Mouse (Mus musculus): ENCODE measurements around the gene 9130409I23Rik.
"Not testable (repeated sequence)": the region's sequence is repeated elsewhere in the genome, so short reads cannot be mapped to it uniquely, and the experiment has no call there.

The 9130409I23Rik gene

DNA sequence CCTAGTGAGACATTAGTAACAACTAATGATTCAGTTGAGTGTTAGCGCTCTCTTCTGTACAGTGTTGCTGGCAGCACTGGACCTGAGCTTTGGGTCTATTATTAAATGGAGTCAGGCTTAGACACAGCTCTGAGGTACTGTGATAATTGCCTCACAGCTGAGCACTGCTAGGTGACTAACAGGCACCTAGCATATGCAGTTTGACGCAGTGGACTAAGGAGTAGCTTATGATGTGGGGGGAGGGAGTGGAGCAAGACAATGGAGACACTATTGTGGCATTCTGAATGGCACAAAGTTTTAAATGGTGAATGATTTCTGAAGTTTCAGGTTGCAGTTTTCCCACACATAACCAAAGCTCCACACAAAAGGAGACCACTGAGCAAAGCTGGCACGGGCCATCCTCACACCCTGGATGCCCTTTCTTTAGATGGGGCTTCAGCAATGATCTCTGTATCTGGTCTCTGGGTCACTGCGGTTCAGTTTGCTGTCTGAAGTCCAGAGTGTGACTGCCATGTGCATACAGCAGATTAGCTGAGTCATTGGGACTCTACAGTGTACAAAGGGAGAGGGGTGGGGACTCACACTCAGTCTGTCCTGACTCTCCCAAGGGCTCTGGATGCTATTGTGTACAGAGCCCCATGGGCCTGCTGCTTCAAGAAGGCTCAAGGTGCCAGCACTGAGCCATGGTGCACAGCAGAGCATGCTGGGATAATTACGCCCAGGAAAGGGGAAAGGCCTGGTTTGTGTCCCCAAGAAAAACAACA is 15.8 kb upstream of the 9130409I23Rik start:
- DNase-seq (ENCODE audit: low spot score) = not testable (repeated sequence)

DNA sequence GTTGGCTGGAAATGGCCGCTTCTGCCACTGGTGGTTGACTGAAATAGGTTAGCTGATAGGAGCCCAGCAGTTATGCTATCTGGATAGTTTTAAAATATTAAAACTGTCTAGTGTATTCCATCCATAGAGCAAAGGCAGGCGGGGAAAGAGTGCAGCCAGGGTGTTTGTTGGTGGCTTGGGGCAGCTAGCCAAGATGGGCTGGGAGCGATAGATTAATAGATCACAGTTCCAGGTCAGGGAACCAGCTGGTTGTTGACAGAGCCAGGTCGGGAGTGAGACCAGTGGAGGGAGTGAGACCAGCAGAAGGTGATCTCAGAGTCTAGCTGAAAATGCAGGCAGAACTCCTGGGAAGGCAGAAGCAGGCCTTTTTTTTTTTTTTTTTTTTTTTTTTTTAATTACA is 13.4 kb upstream of the 9130409I23Rik start:
- DNase-seq (ENCODE audit: low spot score) = no peak

DNA sequence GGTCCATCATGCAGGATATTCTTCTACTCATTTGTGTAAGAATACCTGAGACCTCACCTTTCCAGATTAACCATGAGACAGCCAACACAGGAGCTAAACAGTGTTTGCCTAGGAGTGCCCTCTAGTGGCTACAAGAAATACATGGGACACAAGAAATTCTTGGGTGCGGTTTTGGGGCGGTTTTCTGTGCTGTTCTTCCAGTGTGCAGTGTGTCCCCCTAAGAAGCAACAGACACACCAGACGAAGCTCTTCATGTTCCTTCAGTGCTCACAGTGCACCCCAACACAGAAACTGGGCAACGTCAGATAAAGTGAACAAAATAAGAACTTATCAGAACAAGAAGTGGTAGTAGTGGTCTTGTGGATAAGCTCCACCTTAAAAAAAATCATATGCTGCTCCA is 11.4 kb upstream of the 9130409I23Rik start:
- DNase-seq (ENCODE audit: low spot score) = no peak

DNA sequence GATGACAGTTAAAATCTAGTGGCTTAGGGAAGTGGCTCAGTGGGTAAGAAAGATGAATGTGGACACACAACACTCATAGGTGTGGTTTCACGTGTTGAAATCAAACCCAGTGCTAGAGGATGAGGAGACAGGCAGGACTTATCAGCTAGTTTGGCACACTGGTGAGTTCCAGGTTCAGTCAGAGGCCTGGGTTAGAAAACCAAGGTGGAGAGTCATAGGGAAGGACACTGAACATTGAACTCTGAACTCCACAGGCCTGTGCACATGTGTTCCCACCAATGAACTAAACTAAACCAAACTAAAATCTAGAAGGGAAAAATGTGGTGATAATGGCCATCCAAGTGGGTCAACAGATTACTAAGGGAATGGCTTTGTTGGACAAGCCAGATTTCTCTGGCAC is 3.5 kb upstream of the 9130409I23Rik start:
- DNase-seq (ENCODE audit: low spot score) = no peak

DNA sequence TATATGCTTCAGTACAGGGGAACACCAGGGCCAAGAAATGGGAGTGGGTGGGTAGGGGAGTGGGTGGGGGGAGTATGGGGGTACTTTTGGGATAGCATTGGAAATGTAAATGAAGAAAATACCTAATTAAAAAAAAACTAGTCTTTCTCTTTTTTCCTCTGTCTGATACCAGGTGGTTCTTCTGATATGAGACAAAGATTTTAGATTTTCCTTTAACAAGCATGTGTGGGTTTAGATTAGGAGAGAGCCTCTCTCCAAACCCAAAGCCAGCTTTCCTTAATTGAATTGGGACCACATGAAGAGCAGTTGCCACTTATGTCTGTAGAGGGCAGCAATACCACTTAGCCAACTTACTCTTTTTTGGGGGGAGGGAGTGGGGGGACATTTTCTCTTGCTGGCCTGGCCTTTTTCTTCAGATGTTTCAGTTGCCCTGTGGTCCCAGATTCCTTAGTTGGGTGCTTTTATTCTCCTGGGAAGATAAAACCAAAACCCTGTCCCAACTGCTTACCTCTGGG is 1.7 kb upstream of the 9130409I23Rik start:
- DNase-seq (ENCODE audit: low spot score) = no peak

DNA sequence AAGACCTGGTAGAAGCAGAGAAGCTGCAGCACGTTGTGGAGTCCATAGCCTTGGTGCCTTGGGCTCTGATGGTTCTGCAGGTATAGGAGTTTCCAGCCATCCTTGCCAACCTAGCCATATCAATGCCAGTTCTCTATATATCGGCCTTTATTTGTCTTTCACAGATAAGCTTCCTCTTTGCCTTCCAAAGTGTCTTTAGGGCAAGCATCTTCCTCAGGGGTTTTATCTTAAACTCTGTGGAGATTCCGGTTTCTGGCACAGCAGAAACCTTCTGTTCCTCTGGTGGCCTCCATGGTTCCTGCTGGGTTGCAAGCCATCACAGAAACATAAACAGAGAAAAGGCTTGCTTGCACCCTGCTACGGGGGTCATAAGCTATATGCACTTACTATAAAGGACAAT is 1.9 kb downstream of the 9130409I23Rik start:
- no peak for DNase-seq (ENCODE audit: low spot score)

DNA sequence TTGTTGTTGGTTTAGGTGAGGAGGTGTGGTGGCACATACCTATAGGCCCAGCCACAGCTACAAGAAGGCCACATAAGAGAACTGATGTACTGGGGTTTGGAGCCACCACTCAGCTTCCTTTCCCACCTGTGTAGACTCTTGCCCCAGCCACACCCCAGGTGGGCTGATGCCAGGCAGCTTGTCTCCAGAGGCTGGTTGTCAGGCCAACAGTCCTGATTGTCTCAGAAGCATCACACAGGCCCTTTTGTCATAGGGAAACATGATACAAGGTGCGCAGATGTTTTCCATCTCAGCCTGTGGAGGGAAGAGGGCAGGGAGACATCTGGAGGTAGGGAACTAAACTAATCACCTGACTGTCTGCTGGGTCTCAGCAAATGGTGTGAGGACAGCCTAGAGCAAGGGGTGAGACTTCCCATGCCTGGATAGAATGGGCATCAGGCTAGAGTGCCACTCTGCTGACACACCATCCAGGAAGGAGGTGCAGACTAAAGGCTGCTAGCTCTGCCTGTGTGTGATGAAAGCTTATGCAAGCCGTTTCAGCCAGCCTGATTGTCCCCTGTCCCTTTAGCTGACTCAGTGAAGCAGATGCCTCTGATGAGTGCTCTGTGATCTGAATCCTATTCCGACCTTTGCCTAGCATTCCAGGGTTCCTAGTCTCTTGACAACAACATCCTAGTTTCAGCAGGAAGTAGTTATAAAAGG is 10.9 kb downstream of the 9130409I23Rik start:
- no peak for DNase-seq (ENCODE audit: low spot score)

DNA sequence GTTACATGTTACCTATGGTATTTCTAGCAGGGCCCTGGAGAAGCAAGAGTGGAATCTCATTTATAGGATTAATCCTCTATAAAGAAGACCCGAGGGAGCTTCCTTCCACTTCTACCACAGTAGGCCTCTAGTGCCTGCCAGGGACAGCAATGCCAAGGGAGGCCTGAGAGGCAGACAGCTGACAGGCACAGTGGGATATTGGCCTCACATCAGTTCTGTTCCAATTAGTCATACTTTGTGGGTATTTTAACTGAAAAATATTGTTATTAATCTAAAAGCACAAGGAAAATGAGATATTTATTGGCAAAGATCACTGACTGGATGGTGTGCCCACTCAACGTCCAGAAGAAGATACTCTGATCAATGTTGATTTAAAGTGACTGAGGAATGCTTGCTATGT is 13.0 kb downstream of the 9130409I23Rik start:
- no peak for DNase-seq (ENCODE audit: low spot score)

DNA sequence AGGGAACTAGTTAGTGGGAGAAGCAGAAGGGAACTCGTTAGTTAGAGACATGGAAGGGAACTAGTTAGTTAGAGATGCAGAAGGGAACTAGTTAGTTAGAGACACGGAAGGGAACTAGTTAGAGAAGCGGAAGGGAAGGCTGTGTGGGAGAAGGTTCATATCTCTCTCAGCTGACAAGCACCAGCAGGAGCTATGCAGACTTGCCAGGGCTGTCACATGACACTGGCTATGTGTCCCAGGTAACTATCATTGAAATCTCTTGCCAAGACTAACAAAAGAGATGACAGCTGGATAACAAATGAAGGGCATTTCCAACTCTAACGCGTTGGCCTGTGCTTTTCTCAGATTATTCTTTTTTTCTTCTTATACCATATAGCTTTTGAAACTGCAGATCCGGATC is 13.6 kb downstream of the 9130409I23Rik start:
- DNase-seq (ENCODE audit: low spot score) = no peak

DNA sequence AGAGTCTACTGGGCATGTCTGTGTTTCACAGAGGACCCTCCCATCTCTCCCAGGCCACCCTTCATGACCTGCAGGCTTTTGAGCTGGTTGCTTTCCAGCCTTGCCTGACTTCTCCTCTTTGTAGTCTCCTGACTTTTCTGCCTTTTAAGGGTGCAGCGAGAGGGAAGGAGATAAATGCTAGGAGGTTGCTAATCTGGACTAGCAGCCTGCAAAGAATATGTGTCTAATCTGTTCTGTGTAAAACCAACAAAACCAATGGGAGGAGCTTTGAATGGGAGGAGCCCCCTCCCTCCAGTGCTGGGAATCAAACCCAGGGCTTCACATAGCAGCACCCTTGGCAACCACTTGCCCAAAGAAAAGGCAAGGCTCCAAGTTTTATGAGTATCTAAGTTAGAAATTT is 17.3 kb downstream of the 9130409I23Rik start:
- no peak for DNase-seq (ENCODE audit: low spot score)

DNA sequence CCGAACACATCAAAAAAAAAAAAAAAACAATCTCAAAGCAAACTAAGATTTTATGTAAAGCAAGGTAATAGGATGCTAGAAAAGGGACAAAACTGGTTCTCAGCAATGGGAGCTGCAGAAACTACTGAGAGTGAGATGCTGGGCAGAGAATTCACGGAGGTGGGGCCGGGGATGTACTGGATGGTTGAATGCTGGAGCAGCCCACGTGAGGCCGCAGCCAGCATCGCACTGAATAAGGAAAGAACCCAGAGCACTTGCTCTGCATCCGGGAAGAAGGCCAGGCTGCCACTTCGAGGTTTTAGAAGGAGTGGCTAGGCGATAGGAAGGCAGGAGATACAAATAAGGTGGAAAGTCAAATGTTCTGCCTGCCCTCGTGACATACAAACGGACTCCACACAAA is 18.6 kb downstream of the 9130409I23Rik start:
- DNase-seq (ENCODE audit: low spot score) = no peak

DNA sequence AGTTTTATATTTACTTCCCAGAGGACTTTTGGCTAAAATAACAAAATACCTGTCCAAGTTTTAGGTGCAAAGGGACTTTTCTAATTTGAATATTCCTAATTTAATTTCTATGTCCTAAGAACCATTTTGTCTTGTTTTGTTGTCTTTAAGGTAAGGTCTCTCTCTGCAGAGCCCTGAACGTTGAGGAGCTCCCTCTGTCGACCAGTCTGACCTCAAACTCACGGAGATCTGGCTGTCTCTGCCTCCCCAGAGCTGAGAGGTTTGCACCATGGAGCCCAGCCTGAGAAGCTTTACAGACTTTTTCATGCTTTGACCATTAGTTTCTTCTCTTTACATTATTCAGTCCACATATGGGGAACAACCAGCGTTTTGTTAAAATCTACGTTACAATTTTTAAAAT is 22.0 kb downstream of the 9130409I23Rik start:
- DNase-seq (ENCODE audit: low spot score) = no peak

DNA sequence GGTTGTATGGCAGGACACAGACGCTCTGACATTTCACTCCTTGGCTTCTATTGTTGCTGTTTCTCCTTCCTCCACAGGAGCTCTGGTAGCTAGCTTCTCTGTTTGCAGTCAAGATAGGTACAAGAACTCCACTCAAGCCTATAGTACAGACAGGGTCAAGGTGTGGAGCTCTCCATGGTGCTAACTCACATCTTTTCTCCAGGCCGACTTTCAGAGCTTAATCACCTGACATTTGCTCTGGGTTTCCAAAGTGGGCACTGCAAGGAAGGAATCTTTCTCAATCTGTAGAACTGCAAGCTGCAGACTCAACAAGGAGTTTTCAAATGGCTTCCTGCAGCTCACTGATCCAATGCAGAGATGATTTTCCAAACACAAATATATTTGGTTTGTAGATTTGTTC is 33.0 kb downstream of the 9130409I23Rik start:
- DNase-seq (ENCODE audit: low spot score) = no peak

DNA sequence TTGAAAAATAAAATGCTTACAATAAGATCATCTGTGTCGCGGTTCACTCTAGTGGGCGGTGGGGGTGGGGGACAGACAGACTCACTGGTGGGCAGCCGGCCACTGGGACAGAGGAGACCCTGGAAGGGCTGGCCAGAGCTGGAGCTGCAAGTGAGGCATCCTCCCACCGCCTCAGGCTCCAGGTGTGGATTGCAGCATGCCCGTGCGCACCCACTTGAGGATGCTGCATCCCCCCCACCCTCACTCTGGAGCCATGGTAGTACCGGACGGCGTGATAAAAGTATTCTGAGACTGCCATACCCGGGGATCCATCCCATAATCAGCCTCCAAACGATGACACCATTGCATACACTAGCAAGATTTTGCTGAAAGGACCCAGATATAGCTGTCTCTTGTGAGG is 39.0 kb downstream of the 9130409I23Rik start:
- no peak for DNase-seq (ENCODE audit: low spot score)

Measured in urinary bladder, postnatal 10 days (tissue).